Mouse (Mus musculus): ENCODE measurements around the gene Zg16. TPM values are rescaled to one million over a fixed set of nuclear protein-coding genes. Genes with fewer than 3 reads are reported as not detected.

Gene Zg16
- polyA plus RNA-seq, 1 experiment from 2014 or later, result not detected

DNA sequence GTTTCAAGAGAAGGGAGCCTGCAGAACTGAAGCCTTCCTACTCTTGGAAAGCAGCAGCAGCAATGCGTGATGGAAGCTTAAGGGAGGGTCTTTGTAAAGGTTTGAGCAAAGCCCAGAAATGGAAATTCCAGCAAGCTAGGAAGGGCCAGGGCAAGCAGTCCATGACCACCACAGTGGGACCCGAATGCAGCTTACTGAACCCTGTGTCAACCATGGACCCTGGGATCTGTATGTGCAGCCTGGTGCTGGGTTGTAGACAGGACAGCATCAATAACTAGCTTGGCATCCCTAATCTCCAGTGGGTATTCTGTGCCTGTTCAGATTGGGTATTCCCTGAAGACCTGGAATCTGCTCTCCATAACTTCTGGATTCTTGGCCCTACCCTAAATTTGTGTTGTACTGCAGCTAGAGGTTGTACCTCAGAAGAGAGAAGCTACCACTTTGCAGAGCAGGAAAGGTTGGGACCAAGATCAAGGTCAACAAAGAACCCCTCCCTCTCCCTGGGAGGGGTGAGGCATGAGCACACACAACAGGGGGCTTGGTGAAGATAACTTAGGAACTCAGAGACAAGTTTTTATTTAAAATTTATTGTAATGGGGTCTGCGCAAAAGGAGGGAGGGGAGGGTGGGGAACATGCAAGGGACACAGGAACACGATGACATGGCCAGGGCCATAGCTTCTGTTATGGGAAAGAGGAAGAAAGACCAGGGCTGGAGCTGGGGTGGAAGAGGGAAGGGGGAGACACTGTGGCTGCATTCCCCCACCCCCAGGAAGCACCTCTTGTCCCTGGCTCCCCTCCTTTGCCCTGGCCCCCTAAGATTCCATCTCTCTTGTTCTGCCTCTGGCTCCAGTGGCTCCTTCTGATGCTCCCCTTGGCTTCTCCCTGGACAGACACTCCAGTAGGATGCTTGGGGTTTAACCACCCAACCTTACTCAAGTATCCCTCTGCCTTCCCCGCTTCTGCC, 65.3 kb downstream of the Zg16 start:
- Histone ChIP-seq H3K27ac (peak overlapping the region; percentile 100), H3K4me3 (peak overlapping the region; percentile 54), H3K9ac (peak overlapping the region; percentile 100), H3K9me3 (no peaks in the 10 kb centered on the region), H3K4me1 (replicated peaks) (peaks cover 81% of the 10 kb centered on the region), H3K36me3 (peaks cover 28% of the 10 kb centered on the region), H3K27me3 (no peaks in the 10 kb centered on the region), H3K4me2 (peak overlapping the region; percentile 98)
- 38% methylated on average over 5 of the region's 5 CpGs for WGBS
- no peak for ATAC-seq (ENCODE audit: low FRiP score)

DNA sequence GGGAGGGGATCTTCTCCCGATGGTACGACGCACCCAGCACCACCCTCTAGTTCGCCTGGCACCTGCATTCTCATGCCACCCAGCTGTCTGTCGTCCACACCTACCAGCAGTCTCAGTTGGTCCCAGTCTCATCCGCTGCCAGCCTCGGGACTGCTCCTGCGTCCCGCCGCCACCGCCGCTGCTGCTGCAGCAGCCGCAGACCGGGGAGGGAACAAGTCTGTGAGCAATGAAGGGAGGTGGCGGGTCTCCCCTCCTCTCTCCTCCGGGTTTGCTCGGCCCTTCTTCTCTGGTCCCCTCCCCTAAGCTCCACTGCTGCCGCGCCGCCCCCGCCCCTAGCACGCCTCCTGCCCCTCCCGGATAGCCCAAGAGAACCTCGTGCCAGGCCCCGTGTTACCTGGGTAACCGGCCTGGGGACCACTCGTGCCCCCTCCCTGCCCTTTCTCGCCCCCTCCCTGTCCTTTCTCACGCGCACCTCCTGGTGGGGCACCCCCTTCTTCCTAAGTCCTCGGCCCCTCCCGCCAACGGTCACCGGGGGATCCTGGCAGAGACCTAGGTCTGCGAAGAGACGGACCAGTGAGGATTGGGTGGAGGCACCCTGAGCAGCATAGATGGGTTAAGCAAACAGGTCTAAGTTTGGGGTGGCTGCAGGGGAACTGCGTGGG, 66.1 kb downstream of the Zg16 start, which contains the start of the genes Gm42742 and Prrt2:
Gm42742 (minus strand) TSS at position 197 of the 662 bp plus-strand sequence.
Prrt2 (minus strand) TSS at position 311 of the 662 bp plus-strand sequence.
- Histone ChIP-seq H3K9ac (peak within 1 kb of the TSS; percentile 84), H3K27me3 (no peaks in the 10 kb centered on the region), H3K4me2 (peak within 1 kb of the TSS; percentile 98), H3K9me3 (no peaks in the 10 kb centered on the region), H3K4me1 (replicated peaks) (peaks cover 82% of the 10 kb centered on the region), H3K27ac (peak within 1 kb of the TSS; percentile 100), H3K36me3 (peaks cover 28% of the 10 kb centered on the region), H3K4me3 (peak within 1 kb of the TSS; percentile 54)
- no peak for ATAC-seq (ENCODE audit: low FRiP score)
- WGBS, result under 1% methylated on average over 37 of the region's 37 CpGs

DNA sequence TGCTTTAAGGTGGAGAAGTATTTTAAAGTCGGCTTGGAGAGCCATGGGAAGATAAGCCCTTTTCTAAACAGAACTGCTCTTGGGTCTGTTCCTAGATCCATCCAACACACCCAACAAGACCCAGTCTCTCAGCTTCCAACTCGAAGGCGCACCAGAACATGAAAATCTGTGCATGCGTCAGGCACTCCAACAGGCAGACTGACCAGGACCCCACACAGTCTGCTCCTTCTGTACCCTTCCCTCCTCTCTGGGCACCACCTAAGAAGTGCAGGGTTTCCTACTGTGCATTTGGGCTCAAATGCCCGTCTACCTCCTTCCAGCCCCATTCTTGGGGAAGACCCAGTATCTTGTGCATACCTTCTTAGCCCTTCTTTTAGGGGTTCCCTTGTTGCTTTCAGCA, 66.6 kb downstream of the Zg16 start:
- WGBS, result 37% methylated on average over 5 of the region's 5 CpGs

DNA sequence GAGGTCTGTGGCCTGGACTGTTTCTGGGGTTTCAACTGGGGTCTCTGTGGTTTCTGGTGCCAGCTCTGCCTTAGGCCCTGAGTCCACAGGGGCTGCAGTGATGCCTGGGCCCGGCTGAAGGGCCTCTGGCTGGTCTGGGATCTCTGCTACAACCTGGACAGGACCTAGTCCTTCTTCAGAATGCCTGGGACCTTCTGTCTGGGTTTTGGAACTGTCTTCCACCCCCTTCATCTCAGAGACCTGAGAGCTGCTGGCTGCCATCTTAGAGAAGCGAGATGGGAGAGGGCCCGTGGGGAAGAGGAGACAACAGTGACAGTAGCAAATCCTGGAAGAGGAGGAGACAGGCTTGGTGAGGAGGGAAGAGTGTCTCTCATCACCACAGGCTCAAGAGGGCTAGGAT, 67.1 kb downstream of the Zg16 start:
- Histone ChIP-seq H3K9ac (peak overlapping the region; percentile 84), H3K4me1 (replicated peaks) (peaks cover 88% of the 10 kb centered on the region), H3K4me2 (peak overlapping the region; percentile 98), H3K36me3 (peaks cover 36% of the 10 kb centered on the region), H3K27ac (peak overlapping the region; percentile 86), H3K4me3 (peak overlapping the region; percentile 54), H3K27me3 (no peaks in the 10 kb centered on the region), H3K9me3 (no peaks in the 10 kb centered on the region)
- ATAC-seq (ENCODE audit: low FRiP score), result no peak
- 63% methylated on average over 3 of the region's 3 CpGs for WGBS

More for the DNA sequence above, 66.6 kb downstream of the Zg16 start:
- H3K27ac ChIP-seq, result peak overlapping the region; percentile 86
- H3K4me3 ChIP-seq, result peak overlapping the region; percentile 54
- peak overlapping the region; percentile 84 for H3K9ac ChIP-seq
- no peak for ATAC-seq (ENCODE audit: low FRiP score)
- no peaks in the 10 kb centered on the region for H3K27me3 ChIP-seq
- H3K9me3 ChIP-seq, result no peaks in the 10 kb centered on the region
- peaks cover 31% of the 10 kb centered on the region for H3K36me3 ChIP-seq
- H3K4me2 ChIP-seq, result peak overlapping the region; percentile 98
- H3K4me1 ChIP-seq (replicated peaks), result peaks cover 88% of the 10 kb centered on the region

DNA sequence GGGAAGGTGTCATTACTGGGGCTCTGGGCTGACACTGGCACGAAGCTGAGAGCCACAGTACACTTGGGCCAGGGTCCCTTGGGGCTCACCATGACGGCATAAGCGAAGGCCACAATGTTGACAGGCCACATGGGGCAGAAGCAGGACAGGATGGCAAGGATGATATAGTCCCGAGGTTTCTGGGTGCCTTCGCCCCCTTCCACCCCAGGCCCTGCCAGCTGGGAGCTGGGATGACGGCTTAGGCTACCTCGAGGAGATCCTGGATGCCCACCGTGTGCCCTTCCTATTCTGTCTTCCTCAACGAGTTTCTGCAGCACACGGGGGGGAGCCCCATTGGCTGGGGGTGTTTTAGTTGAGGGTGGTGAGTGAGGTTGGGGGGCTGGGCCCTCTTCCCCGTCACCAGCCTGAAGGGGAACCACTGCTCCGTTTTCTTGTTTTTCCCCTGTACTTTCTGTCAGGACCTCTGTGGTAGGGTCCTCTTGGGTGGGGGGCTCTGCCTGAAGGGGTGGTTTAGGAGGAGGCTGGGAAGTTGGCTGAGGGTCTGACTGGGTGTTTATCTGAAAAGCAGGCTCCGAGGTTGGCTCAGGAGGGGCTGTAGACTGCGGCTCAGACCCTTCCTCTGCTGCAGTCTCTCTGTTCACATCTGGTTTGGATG, 67.7 kb downstream of the Zg16 start:
- Histone ChIP-seq H3K27me3 (no peaks in the 10 kb centered on the region), H3K9ac (peak overlapping the region; percentile 84), H3K4me3 (peak overlapping the region; percentile 54), H3K9me3 (no peaks in the 10 kb centered on the region), H3K4me1 (replicated peaks) (peaks cover 88% of the 10 kb centered on the region), H3K27ac (no peak overlapping the region), H3K4me2 (peak overlapping the region; percentile 98), H3K36me3 (peaks cover 40% of the 10 kb centered on the region)
- ATAC-seq (ENCODE audit: low FRiP score), result no peak
- 82% methylated on average over 14 of the region's 14 CpGs for WGBS

DNA sequence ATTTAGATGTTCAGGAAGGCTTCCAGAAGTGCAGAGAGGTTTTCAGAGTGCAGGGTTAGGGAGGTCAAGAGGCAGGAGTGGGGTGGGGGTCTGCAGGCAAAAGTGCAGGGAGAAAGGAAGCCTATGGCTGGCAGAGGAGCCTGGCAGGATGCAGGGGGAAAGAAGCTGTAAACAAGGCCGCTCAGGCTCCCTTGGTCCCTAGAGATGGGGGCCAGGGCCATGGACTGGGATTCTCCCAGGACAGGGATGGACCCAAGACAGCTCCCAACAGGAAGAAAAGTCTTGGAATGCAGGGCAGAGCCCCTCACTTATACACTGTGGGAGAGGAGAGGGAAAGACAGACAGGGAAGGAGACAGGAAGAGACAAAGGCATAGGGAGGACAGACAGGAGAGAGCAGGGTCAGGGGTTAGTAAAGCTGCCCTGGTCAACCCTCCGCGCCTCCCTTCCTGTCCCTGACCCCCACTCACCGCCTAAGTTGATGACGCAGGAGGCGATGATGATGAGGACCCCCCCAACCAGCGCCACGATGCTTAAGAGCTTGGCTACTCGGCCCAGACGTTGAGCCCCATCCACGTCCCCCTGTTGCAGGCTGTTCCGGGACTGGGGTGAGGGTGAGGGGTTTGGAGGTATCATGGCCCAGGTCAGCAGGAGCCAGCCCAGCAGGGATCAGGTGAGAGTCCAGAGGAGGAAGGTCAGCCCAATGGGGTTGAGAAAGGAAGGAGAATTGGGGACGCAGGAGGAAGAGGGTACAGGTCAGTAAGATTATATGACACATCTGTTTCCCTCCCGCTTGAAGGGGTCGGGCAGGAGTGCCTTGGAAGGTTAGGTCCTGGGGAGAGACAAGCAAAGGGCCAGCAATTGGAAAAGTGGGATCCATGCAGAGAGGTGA, 68.5 kb downstream of the Zg16 start:
- no peak overlapping the region for H3K4me3 ChIP-seq
- ATAC-seq (ENCODE audit: low FRiP score), result no peak
- H3K36me3 ChIP-seq, result peaks cover 40% of the 10 kb centered on the region
- peak overlapping the region; percentile 10; the same call in 1 of the 2 replicates for H3K27ac ChIP-seq
- peak overlapping the region; percentile 84 for H3K9ac ChIP-seq
- H3K9me3 ChIP-seq, result no peaks in the 10 kb centered on the region
- H3K27me3 ChIP-seq, result no peaks in the 10 kb centered on the region
- H3K4me2 ChIP-seq, result peak overlapping the region; percentile 98
- WGBS, result 83% methylated on average over 15 of the region's 15 CpGs
- H3K4me1 ChIP-seq (replicated peaks), result peaks cover 87% of the 10 kb centered on the region

DNA sequence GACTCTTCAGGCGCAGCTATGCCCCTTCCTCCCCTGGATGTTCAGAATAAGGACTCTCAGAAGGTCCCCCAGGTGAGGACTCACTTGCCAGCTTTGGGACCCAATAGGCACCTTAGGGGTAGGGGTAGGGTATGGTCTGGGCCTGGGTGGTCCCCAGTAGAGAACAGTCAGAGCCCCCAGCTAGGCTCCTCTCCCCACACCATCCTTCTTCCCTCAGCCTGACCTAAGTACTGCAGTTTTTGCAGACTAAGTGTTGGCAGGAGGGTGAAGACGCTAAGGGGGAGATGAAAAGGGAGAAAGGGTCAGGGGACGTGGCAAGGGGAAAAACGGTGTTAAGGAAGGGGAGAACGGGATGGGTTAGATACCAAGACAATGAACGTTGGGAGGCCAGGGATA, 69.2 kb downstream of the Zg16 start:
- H3K4me3 ChIP-seq, result no peak overlapping the region
- peaks cover 40% of the 10 kb centered on the region for H3K36me3 ChIP-seq
- peaks cover 87% of the 10 kb centered on the region for H3K4me1 ChIP-seq (replicated peaks)
- H3K27me3 ChIP-seq, result no peaks in the 10 kb centered on the region
- peak overlapping the region; percentile 84 for H3K9ac ChIP-seq
- H3K9me3 ChIP-seq, result no peaks in the 10 kb centered on the region
- ATAC-seq (ENCODE audit: low FRiP score), result no peak
- peak overlapping the region; percentile 98 for H3K27ac ChIP-seq
- 62% methylated on average over 6 of the region's 6 CpGs for WGBS
- H3K4me2 ChIP-seq, result peak overlapping the region; percentile 31

DNA sequence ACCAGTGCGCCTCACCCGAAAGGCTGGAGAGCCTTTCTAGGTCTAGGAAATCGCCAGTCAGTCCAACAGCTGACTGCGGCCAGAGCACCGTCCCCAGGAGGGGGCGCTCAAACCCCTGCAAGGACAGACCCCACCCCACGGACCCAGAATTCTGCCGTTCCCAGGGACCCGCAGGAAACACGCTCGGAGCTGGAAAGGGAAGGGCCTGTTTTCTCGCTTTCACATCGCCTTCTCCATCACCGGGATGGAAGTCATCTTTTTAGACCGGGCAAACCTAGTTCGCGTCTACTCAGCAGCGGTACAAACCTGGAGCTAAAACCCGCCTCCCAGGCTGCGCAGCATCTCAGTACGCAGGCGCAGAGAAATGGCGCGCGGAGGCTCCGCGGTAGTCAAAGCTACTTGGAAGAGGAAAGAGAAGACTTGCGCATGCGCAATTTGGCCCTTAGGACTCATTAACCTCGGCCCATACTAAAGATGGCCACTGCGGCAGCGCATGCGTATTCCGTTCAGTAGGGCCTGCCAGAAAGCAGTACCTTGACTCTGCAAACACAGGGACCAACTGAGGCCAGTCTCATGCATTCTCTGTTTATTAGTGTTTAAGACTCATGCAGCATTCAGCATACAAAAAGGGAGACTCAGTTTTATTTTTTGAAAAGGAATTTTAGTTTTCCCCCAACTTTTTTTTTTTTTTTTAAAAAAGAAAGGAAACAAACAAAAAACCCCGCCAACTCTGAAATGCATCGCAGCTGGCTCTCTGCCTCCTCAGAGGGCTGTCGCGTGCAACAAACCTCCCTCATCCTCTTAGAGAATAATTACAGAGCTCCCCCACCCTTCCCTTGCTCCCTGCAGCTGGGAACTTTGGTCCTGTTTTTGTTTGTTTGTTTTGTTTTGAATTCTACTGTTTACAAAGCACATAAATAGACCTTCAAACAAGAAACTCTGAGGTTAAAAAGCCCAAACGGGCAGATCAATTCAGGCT, 69.9 kb downstream of the Zg16 start, which contains the start of gene Pagr1a:
Pagr1a (minus strand) TSS at position 382 of the 979 bp plus-strand sequence.
- Histone ChIP-seq H3K4me1 (replicated peaks) (peaks cover 80% of the 10 kb centered on the region), H3K27me3 (no peaks in the 10 kb centered on the region), H3K4me2 (peak within 1 kb of the TSS; percentile 93), H3K27ac (peak within 1 kb of the TSS; percentile 98), H3K9me3 (no peaks in the 10 kb centered on the region), H3K4me3 (peak within 1 kb of the TSS; percentile 65), H3K9ac (peak within 1 kb of the TSS; percentile 92), H3K36me3 (peaks cover 40% of the 10 kb centered on the region)
- peak; percentile 75 for ATAC-seq (ENCODE audit: low FRiP score)
- whole genome bisulfite sequencing, result 3% methylated on average over 39 of the region's 39 CpGs

DNA sequence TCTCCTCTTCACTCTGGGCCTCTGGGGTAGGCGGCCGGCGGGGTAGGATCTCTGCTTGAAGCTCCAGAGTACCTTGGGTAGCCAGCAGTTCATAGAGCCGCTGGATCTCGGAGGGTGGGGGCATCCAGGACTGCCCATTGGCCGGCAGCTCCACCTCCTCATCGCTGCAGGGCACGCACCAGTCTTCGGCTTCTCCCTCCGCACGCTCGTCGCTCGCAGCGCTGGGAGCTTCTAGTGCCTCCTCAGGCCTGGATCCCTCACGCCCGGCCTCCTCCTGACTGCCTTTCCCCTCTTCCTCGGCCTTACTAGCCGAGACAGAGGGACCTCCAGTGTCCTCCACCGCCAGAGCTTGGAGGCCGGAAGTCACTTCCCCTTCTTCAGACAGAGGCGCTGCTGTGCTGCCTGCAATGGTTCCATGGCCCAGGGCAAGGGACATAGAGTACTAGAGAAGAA, 70.6 kb downstream of the Zg16 start:
- under 1% methylated on average over 22 of the region's 22 CpGs for WGBS
- peak; percentile 41 for ATAC-seq (ENCODE audit: low FRiP score)
- Histone ChIP-seq H3K9me3 (no peaks in the 10 kb centered on the region), H3K27me3 (no peaks in the 10 kb centered on the region), H3K4me3 (peak overlapping the region; percentile 65), H3K4me1 (replicated peaks) (peaks cover 72% of the 10 kb centered on the region), H3K27ac (peak overlapping the region; percentile 98), H3K4me2 (peak overlapping the region; percentile 93), H3K9ac (peak overlapping the region; percentile 92), H3K36me3 (peaks cover 38% of the 10 kb centered on the region)

DNA sequence TGATC, 70.8 kb downstream of the Zg16 start, which contains the start of gene Pagr1b:
Pagr1b (minus strand) TSS at position 4 of the 5 bp plus-strand sequence.
- H3K4me3 ChIP-seq, result peak within 1 kb of the TSS; percentile 65
- no peak for ATAC-seq (ENCODE audit: low FRiP score)

DNA sequence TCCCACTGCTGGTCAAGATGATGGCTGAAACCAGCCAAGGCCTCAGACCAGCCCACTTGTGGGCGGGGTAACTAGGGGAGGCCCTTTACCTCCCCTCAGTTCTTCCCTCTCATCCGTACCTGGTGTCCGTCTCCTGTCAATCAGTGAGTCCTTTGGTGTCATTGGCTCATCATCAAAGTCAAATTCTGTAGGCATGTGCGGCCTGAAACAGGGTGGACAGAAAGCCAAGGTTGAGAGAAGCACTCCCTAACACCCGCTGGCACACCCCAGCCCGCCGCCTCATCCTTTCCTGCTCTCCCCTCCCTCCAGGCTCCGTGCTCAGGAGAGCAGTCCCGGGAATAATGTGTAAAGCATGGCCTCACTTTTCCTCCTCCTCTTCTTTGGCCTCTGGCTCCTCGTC, 71.0 kb downstream of the Zg16 start:
- ATAC-seq (ENCODE audit: low FRiP score), result peak; percentile 15
- peak overlapping the region; percentile 98 for H3K27ac ChIP-seq
- no peaks in the 10 kb centered on the region for H3K27me3 ChIP-seq
- peak overlapping the region; percentile 92 for H3K9ac ChIP-seq
- WGBS, result 3% methylated on average over 10 of the region's 10 CpGs
- H3K4me3 ChIP-seq, result peak overlapping the region; percentile 65
- peaks cover 38% of the 10 kb centered on the region for H3K36me3 ChIP-seq
- no peaks in the 10 kb centered on the region for H3K9me3 ChIP-seq
- peaks cover 68% of the 10 kb centered on the region for H3K4me1 ChIP-seq (replicated peaks)
- peak overlapping the region; percentile 93 for H3K4me2 ChIP-seq

More for the DNA sequence above, 70.8 kb downstream of the Zg16 start, which contains the start of gene Pagr1b:
- Histone ChIP-seq H3K36me3 (peaks cover 38% of the 10 kb centered on the region), H3K9me3 (no peaks in the 10 kb centered on the region), H3K27me3 (no peaks in the 10 kb centered on the region), H3K27ac (peak within 1 kb of the TSS; percentile 98), H3K9ac (peak within 1 kb of the TSS; percentile 92), H3K4me1 (replicated peaks) (peaks cover 70% of the 10 kb centered on the region), H3K4me2 (peak within 1 kb of the TSS; percentile 93)

Data from hindbrain, embryonic 13.5 days (tissue).